Mouse (Mus musculus): ENCODE data around the gene Gm10639.
"Not testable (repeated sequence)": the region's sequence is repeated elsewhere in the genome, so short reads cannot be mapped to it uniquely, and the experiment has no call there.

DNA sequence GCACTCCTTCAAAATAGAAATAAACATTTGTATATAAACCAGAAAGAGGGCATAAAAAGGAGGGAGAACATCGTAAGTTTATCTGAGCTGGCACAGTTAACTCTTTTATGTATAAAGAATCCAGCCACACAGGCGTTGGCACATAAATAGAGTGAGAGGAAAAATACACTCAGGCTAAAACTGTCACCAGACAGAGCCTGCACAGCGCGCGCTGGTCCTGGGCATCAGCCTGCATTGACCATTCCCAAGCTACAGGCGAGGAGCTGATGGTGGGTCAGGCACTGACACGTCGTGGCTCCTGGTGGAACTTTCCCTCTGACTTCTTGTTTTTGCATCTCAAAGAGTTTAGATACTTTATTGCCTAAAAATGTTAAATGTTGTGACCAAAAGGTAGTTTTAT, 2.7 kb downstream of the Gm10639 start:
- TF ChIP-seq CTCF (IDR thresholded peaks at IDR 0.05; ENCODE audit: low read depth, low read length); GATA1 (IDR thresholded peaks at IDR 0.05; ENCODE audit: borderline replicate concordance, low read length); TAL1 (conservative IDR thresholded peaks at IDR 0.05; ENCODE audit: low read depth, low read length); POLR2AphosphoS5 (IDR thresholded peaks at IDR 0.05; ENCODE audit: insufficient replicate concordance, low read depth, low read length); GATA2 (IDR thresholded peaks at IDR 0.05; ENCODE audit: borderline replicate concordance, low read depth, low read length): not testable (repeated sequence)

All from G1E (cell line).